Mouse (Mus musculus): ENCODE results near the gene Acox3. TPM values are rescaled to one million over a fixed set of nuclear protein-coding genes. Genes with fewer than 3 reads are reported as not detected.

Gene Acox3
- polyA plus RNA-seq, 1 experiment from 2014 or later: 16.1 TPM

DNA sequence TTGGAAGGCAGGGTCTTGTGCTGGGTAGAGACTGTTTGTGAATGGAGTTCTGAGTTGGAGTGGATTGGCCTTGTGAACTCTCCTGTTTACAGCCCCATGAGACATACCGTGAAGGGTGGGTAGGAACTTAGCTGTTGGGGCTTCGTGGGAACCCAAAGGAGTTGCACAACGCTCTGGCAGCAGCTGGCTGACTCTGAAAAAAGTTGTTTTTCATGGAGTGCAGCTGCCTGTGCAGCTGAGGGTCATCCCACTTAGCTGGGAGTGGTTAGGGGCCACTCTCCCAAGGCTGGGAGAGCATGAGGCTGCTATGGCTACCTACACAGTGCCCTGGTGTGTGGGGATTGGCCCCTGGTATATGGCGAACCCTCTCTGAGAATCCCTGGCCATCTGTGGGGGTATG lies 64.7 kb downstream of the Acox3 start:
- WGBS: 41% methylated on average over 4 of the region's 4 CpGs
- H3K27ac ChIP-seq (ENCODE audit: low read length): peak overlapping the region; percentile 80
- peak; percentile 77 for ATAC-seq
- H3K9me3 ChIP-seq (ENCODE audit: control insufficient read depth, low read length): no peaks in the 10 kb centered on the region
- peaks cover 26% of the 10 kb centered on the region for H3K4me1 ChIP-seq (ENCODE audit: control insufficient read depth, insufficient read depth, low read length)
- no peak overlapping the region; the same call in 1 of the 2 replicates for H3K9ac ChIP-seq (ENCODE audit: low read depth, low read length)
- H3K4me2 ChIP-seq (ENCODE audit: low read depth, low read length): no peak overlapping the region
- no peak overlapping the region for H3K4me3 ChIP-seq (ENCODE audit: low read length)
- no peaks in the 10 kb centered on the region for H3K27me3 ChIP-seq (replicated peaks; ENCODE audit: control insufficient read depth, insufficient read depth, low read length)
- H3K36me3 ChIP-seq (ENCODE audit: control insufficient read depth, insufficient read depth, low read length): no peaks in the 10 kb centered on the region

DNA sequence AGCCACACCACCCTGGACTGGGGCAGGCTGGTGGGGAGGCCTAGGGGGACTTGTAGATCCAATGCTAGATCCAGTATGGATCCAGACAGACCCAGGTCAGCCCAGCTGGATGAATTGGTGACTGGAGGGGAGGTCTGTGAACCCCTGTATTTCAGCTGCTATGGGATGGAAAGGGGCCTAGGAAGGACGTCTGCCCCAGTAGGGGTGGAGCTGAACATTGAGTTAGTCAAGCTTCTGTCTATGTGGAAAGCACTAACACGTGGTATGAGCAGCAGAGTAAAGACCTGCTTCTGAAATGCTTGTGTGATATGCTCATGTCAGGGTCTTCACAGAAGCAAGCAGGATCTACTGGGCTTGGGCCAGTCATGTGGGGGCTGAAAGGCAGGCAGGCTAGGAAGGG lies 65.4 kb downstream of the Acox3 start:
- Histone ChIP-seq H3K36me3 (ENCODE audit: control insufficient read depth, insufficient read depth, low read length) (no peaks in the 10 kb centered on the region), H3K4me1 (ENCODE audit: control insufficient read depth, insufficient read depth, low read length) (peaks cover 23% of the 10 kb centered on the region), H3K9ac (ENCODE audit: low read depth, low read length) (no peak overlapping the region), H3K27ac (ENCODE audit: low read length) (peak overlapping the region; percentile 80; the same call in 1 of the 2 replicates), H3K4me3 (ENCODE audit: low read length) (no peak overlapping the region), H3K27me3 (replicated peaks; ENCODE audit: control insufficient read depth, insufficient read depth, low read length) (no peaks in the 10 kb centered on the region), H3K4me2 (ENCODE audit: low read depth, low read length) (no peak overlapping the region), H3K9me3 (ENCODE audit: control insufficient read depth, low read length) (no peaks in the 10 kb centered on the region)
- no peak for ATAC-seq
- 51% methylated on average over 2 of the region's 2 CpGs for WGBS

DNA sequence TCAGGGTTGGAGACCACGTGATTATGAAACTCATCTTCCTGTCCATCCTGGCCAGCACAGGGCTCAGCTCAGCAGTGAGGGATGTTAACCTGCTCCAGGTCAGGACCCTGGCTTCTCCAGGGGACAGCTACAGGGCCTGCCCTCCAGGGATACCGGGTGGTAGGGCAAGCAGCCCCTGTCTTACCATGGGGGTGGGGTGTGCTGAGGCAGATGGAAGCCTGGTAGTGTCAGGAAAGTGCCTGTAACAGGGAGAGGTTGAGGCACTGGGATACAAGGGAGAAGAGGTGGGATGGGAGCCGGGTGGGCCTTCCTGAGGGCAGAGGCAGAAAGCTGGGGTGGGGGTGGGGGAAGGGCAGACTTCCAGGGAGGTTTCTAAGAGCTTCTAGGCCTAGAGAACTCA lies 69.5 kb downstream of the Acox3 start:
- H3K36me3 ChIP-seq (ENCODE audit: control insufficient read depth, insufficient read depth, low read length): no peaks in the 10 kb centered on the region
- WGBS: 86% methylated on average over 3 of the region's 3 CpGs
- peaks cover 6% of the 10 kb centered on the region; the same call in 1 of the 2 replicates for H3K4me1 ChIP-seq (ENCODE audit: control insufficient read depth, insufficient read depth, low read length)
- H3K9ac ChIP-seq (ENCODE audit: low read depth, low read length): no peak overlapping the region
- H3K9me3 ChIP-seq (ENCODE audit: control insufficient read depth, low read length): no peaks in the 10 kb centered on the region
- H3K4me3 ChIP-seq (ENCODE audit: low read length): no peak overlapping the region
- no peak overlapping the region for H3K27ac ChIP-seq (ENCODE audit: low read length)
- H3K27me3 ChIP-seq (replicated peaks; ENCODE audit: control insufficient read depth, insufficient read depth, low read length): no peaks in the 10 kb centered on the region
- no peak overlapping the region for H3K4me2 ChIP-seq (ENCODE audit: low read depth, low read length)
- no peak for ATAC-seq

DNA sequence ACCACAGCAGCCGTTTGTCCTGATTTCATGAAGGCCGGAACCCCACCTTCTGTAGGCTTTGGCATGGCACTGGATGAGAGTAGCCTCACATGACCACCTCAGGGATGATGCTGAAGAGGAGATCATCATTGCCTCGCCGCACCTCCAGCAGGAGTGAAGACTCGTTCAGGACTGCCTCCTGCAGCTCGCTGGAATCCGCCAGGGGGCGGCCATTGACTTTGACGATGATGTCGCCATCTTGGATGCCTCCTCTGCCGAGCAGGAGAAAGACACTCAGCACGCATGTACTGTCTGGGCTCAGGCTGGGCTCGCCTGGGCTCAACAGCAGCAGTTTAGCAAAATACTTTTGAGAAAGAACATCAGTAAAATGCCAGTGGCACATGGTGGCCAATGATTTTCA lies 70.0 kb downstream of the Acox3 start:
- no peak overlapping the region for H3K9ac ChIP-seq (ENCODE audit: low read depth, low read length)

DNA sequence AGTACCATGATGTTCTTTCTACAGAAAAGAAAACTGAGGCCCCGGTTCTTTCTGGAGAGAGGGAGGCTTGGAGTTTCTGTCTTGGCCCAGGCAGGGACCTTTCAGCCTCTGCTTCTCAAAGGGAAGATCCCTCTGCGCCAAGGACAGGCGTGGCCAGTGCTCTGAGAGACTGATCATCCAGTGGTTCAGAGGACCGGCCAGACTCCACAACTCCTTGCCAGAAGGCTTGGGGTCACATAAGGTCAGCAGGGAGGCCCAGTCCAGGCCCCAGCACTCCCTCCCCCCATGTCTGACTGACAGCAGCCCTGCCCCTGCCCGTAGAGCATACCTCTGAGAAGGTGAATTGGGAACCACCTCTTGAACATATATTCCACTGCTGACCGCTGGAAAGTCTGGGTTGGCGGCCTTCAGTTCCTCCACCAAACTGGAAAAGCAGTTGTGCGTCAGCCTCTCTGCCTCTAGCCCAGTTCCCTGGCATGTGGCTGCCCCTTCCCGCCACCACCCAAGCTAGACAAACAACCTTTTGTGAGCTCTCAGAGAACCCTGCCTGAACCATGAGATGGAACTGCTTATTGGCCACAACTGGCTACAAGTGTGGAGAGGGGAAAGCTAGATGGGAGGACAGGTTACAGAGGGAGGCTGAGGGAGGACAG lies 71.0 kb downstream of the Acox3 start:
- no peaks in the 10 kb centered on the region for H3K27me3 ChIP-seq (replicated peaks; ENCODE audit: control insufficient read depth, insufficient read depth, low read length)
- no peak overlapping the region for H3K4me2 ChIP-seq (ENCODE audit: low read depth, low read length)
- no peaks in the 10 kb centered on the region for H3K9me3 ChIP-seq (ENCODE audit: control insufficient read depth, low read length)
- H3K4me3 ChIP-seq (ENCODE audit: low read length): no peak overlapping the region
- H3K4me1 ChIP-seq (ENCODE audit: control insufficient read depth, insufficient read depth, low read length): no peaks in the 10 kb centered on the region
- 59% methylated on average over 9 of the region's 9 CpGs for WGBS
- H3K9ac ChIP-seq (ENCODE audit: low read depth, low read length): no peak overlapping the region
- no peak for ATAC-seq
- no peak overlapping the region for H3K27ac ChIP-seq (ENCODE audit: low read length)
- no peaks in the 10 kb centered on the region for H3K36me3 ChIP-seq (ENCODE audit: control insufficient read depth, insufficient read depth, low read length)

More for the DNA sequence above, 70.0 kb downstream of the Acox3 start:
- ATAC-seq: no peak
- 92% methylated on average over 13 of the region's 13 CpGs for WGBS
- H3K27ac ChIP-seq (ENCODE audit: low read length): no peak overlapping the region
- H3K36me3 ChIP-seq (ENCODE audit: control insufficient read depth, insufficient read depth, low read length): no peaks in the 10 kb centered on the region
- H3K9me3 ChIP-seq (ENCODE audit: control insufficient read depth, low read length): no peaks in the 10 kb centered on the region
- H3K4me1 ChIP-seq (ENCODE audit: control insufficient read depth, insufficient read depth, low read length): 0 out of 2 replicates have a peak, but pooled peaks cover under 1% of the 10 kb centered on the region
- H3K4me2 ChIP-seq (ENCODE audit: low read depth, low read length): no peak overlapping the region
- H3K4me3 ChIP-seq (ENCODE audit: low read length): no peak overlapping the region
- no peaks in the 10 kb centered on the region for H3K27me3 ChIP-seq (replicated peaks; ENCODE audit: control insufficient read depth, insufficient read depth, low read length)

DNA sequence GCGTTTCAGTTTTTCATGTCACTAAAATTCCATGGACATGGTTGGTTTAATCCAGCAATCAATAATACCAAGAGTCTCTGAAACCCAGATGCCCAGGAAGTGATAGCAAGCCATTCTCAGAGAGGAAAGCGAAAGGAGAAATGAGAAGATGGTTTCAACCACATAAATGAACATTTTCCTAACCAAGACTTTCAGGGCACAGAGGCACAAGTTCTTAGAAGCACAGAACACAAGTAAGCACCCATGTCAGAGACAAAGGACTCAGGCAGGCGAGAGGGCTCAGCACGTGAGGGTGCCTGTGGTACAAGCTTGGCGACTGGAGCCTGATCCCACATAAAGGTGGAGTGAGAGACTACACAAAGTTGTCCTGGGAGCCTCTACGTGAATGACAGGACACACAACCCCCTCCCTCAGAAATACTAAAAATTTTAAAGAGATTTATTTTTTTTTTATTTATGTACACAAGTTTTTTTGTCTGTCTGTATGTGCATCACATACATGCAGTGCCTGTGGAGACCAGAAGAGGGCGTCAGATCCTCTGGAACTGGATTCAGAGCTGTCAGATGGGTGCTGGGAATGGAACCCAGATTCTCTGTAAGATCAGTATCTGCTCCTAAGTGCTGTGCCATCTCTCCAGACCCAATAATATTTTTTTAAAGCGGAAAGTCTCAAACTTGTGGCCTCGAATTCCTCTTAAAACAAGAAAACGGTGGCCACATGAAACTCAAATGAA lies 73.1 kb downstream of the Acox3 start:
- no peaks in the 10 kb centered on the region for H3K36me3 ChIP-seq (ENCODE audit: control insufficient read depth, insufficient read depth, low read length)
- H3K4me3 ChIP-seq (ENCODE audit: low read length): no peak overlapping the region
- no peak for ATAC-seq

DNA sequence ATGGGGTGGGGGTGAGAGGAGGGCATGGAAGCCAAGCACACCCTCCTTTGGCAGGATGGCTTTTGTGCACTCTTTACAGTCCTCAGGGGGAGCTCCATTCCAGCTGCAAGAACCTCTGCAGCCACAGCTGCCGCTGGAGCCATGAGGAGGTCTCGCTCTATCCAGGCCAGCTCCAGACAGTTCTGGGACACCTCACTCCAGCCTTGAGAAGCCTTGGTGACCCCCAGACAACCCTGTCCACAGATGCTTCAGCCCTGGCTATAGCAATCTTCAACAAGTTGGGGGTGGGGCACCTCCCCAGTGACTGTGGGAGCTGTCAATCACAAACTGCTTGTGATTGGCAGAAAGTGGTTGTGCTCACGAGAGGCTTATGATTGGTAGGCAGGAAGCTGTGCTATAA lies 76.7 kb downstream of the Acox3 start:
- H3K4me3 ChIP-seq (ENCODE audit: low read length): no peak overlapping the region

More for the DNA sequence above, 73.1 kb downstream of the Acox3 start:
- WGBS: 91% methylated on average over 10 of the region's 10 CpGs
- Histone ChIP-seq H3K9ac (ENCODE audit: low read depth, low read length) (no peak overlapping the region), H3K27me3 (replicated peaks; ENCODE audit: control insufficient read depth, insufficient read depth, low read length) (no peaks in the 10 kb centered on the region), H3K4me2 (ENCODE audit: low read depth, low read length) (no peak overlapping the region), H3K4me1 (ENCODE audit: control insufficient read depth, insufficient read depth, low read length) (no peaks in the 10 kb centered on the region), H3K9me3 (ENCODE audit: control insufficient read depth, low read length) (no peaks in the 10 kb centered on the region), H3K27ac (ENCODE audit: low read length) (no peak overlapping the region)

DNA sequence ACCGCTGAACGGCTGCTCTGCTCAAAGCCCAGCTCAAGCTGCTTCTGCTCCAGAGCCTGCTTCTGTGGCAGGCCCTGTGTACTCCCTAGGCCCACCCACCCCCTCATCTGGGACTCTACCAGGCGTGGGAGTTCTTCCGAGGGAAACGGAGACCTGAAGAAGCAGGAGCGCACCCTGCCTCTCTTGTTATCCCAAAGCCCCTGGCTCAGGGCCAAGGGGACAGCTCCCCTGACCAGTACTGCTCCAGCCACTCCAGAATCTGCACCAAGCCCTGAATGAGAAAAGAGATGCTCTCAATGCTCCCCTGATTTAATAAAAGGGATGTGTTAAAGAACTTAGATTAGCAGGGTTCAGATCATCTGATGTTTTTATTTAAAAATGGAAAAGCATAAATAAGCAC lies 78.4 kb downstream of the Acox3 start:
- ATAC-seq: no peak
- no peak overlapping the region for H3K9ac ChIP-seq (ENCODE audit: low read depth, low read length)
- H3K4me2 ChIP-seq (ENCODE audit: low read depth, low read length): no peak overlapping the region
- no peaks in the 10 kb centered on the region for H3K9me3 ChIP-seq (ENCODE audit: control insufficient read depth, low read length)
- no peak overlapping the region for H3K4me3 ChIP-seq (ENCODE audit: low read length)
- H3K27me3 ChIP-seq (replicated peaks; ENCODE audit: control insufficient read depth, insufficient read depth, low read length): no peaks in the 10 kb centered on the region
- no peaks in the 10 kb centered on the region for H3K36me3 ChIP-seq (ENCODE audit: control insufficient read depth, insufficient read depth, low read length)
- H3K4me1 ChIP-seq (ENCODE audit: control insufficient read depth, insufficient read depth, low read length): no peaks in the 10 kb centered on the region
- no peak overlapping the region for H3K27ac ChIP-seq (ENCODE audit: low read length)
- WGBS: 59% methylated on average over 6 of the region's 6 CpGs

More for the DNA sequence above, 76.7 kb downstream of the Acox3 start:
- Histone ChIP-seq H3K4me1 (ENCODE audit: control insufficient read depth, insufficient read depth, low read length) (no peaks in the 10 kb centered on the region), H3K4me2 (ENCODE audit: low read depth, low read length) (no peak overlapping the region), H3K9me3 (ENCODE audit: control insufficient read depth, low read length) (no peaks in the 10 kb centered on the region), H3K27me3 (replicated peaks; ENCODE audit: control insufficient read depth, insufficient read depth, low read length) (no peaks in the 10 kb centered on the region), H3K27ac (ENCODE audit: low read length) (no peak overlapping the region), H3K36me3 (ENCODE audit: control insufficient read depth, insufficient read depth, low read length) (no peaks in the 10 kb centered on the region), H3K9ac (ENCODE audit: low read depth, low read length) (no peak overlapping the region)
- 59% methylated on average over 3 of the region's 3 CpGs for WGBS
- ATAC-seq: no peak

DNA sequence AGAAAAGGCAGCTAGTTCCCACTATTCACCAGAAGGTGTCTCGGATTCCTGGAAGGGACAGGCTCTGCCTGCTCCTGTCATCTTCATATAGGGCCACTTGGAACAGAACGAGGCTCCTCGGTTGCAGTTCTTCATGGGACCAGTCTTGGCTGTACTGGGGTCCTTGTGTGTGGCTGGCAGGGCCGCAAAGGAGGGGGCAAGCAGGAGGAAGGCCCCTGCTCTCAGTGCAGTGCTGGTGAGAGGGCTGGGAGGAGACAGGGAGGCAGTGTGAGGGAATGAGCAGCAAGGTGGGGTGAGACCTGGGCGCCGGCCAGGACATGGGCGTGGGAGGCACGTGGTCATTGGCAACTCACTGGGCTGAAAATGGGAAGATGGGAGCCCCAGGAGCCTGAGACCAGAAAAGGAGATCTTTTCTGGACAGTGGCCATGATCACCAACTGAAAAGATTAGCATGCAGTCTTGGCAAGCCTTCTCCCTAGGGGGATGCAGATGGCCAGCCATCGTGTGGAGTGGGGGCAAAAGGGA lies 79.2 kb downstream of the Acox3 start:
- H3K27me3 ChIP-seq (replicated peaks; ENCODE audit: control insufficient read depth, insufficient read depth, low read length): no peaks in the 10 kb centered on the region
- no peaks in the 10 kb centered on the region for H3K9me3 ChIP-seq (ENCODE audit: control insufficient read depth, low read length)
- H3K36me3 ChIP-seq (ENCODE audit: control insufficient read depth, insufficient read depth, low read length): no peaks in the 10 kb centered on the region
- ATAC-seq: no peak
- no peak overlapping the region for H3K4me3 ChIP-seq (ENCODE audit: low read length)
- H3K27ac ChIP-seq (ENCODE audit: low read length): no peak overlapping the region
- WGBS: 85% methylated on average over 9 of the region's 9 CpGs
- H3K4me1 ChIP-seq (ENCODE audit: control insufficient read depth, insufficient read depth, low read length): no peaks in the 10 kb centered on the region
- no peak overlapping the region for H3K4me2 ChIP-seq (ENCODE audit: low read depth, low read length)
- no peak overlapping the region for H3K9ac ChIP-seq (ENCODE audit: low read depth, low read length)

Data from intestine, embryonic 16.5 days (tissue).